Comparison of ENCODE assay signal across 22 mouse cellular contexts in genomic region chr6:51289067-51289725, GRCm38 (mm10).
"Had no signal": no experiment of that assay in that cellular context is flagged by ENCODE, and none has a peak within 500 bp of the region (broad histone marks: within the 10 kb centered on the region; RNA-seq: fewer than 3 reads in every experiment).

No protein-coding gene starts in this region.

- DNase-seq: kidney, adult 8-10 months; kidney, postnatal 14 days; kidney, postnatal 4 days; left cerebral cortex, postnatal 4 days; liver, postnatal 0 days; lung, embryonic 14.5 days; right cerebral cortex, postnatal 14 days; spleen, adult 18-20 months; thymus, adult 18-20 months; thymus, postnatal 36 days had no signal

- H3K4me1 ChIP-seq: midbrain, embryonic 12.5 days; midbrain, embryonic 15.5 days; neural tube, embryonic 12.5 days; neural tube, embryonic 15.5 days had no signal

- H3K36me3 ChIP-seq: kidney, embryonic 15.5 days; limb, embryonic 12.5 days; limb, embryonic 15.5 days; midbrain, embryonic 12.5 days; midbrain, embryonic 15.5 days; neural tube, embryonic 12.5 days; neural tube, embryonic 15.5 days; stomach, embryonic 15.5 days had no signal

- H3K9me3 ChIP-seq: kidney, embryonic 15.5 days; limb, embryonic 12.5 days; limb, embryonic 15.5 days; midbrain, embryonic 12.5 days; midbrain, embryonic 15.5 days; neural tube, embryonic 12.5 days; neural tube, embryonic 15.5 days; stomach, embryonic 15.5 days had no signal

- H3K9ac ChIP-seq: kidney, embryonic 15.5 days; limb, embryonic 12.5 days; limb, embryonic 15.5 days; liver, embryonic 14.5 days; liver, postnatal 0 days; lung, embryonic 14.5 days; midbrain, embryonic 12.5 days; midbrain, embryonic 15.5 days; neural tube, embryonic 12.5 days; neural tube, embryonic 15.5 days; stomach, embryonic 15.5 days had no signal

- H3K4me2 ChIP-seq: kidney, embryonic 15.5 days; limb, embryonic 12.5 days; limb, embryonic 15.5 days; liver, embryonic 11.5 days; lung, embryonic 14.5 days; midbrain, embryonic 12.5 days; midbrain, embryonic 15.5 days; neural tube, embryonic 12.5 days; neural tube, embryonic 15.5 days; stomach, embryonic 15.5 days had no signal

- H3K27ac ChIP-seq: kidney, embryonic 15.5 days; limb, embryonic 12.5 days; limb, embryonic 15.5 days; liver, embryonic 14.5 days; macrophage; midbrain, embryonic 12.5 days; midbrain, embryonic 15.5 days; neural tube, embryonic 12.5 days; neural tube, embryonic 15.5 days; stomach, embryonic 15.5 days had no signal

- H3K4me3 ChIP-seq: kidney, embryonic 15.5 days; limb, embryonic 12.5 days; limb, embryonic 15.5 days; midbrain, embryonic 12.5 days; midbrain, embryonic 15.5 days; neural tube, embryonic 12.5 days; neural tube, embryonic 15.5 days; stomach, embryonic 15.5 days had no signal

- ATAC-seq: liver, postnatal 0 days; lung, postnatal 0 days; midbrain, embryonic 15.5 days had no signal

- H3K27me3 ChIP-seq: kidney, embryonic 15.5 days; limb, embryonic 12.5 days; limb, embryonic 15.5 days; midbrain, embryonic 12.5 days; midbrain, embryonic 15.5 days; neural tube, embryonic 12.5 days; neural tube, embryonic 15.5 days; stomach, embryonic 15.5 days had no signal
